Mouse (Mus musculus): ENCODE measurements around the gene Mier2. TPM values are rescaled to one million over a fixed set of nuclear protein-coding genes. Genes with fewer than 3 reads are reported as not detected.

Mier2 gene
- polyA plus RNA-seq, 1 experiment, result 215 TPM

GRCm38 (mm10) chr10:79550366-79550765 lies 4.6 kb downstream of the Mier2 start:
- no peak for TF ChIP-seq CTCF (IDR thresholded peaks at IDR 0.05; ENCODE audit: borderline replicate concordance, control insufficient read depth, extremely low read depth, insufficient read depth, low read length, poor library complexity)
- TF ChIP-seq POLR2A (IDR thresholded peaks at IDR 0.05; ENCODE audit: control insufficient read depth, extremely low read depth, insufficient read depth, low read length, poor library complexity), result no peak
- H3K4me1 ChIP-seq (replicated peaks; ENCODE audit: control insufficient read depth, insufficient read depth, low read length), result peaks cover 22% of the 10 kb centered on the region
- no peak for DNase-seq
- no peaks in the 10 kb centered on the region for H3K27me3 ChIP-seq (ENCODE audit: control insufficient read depth, insufficient read depth, low read length)
- WGBS, result 88% methylated on average over 9 of the region's 9 CpGs
- H3K36me3 ChIP-seq (ENCODE audit: control insufficient read depth, insufficient read depth, low read length), result peaks cover 6% of the 10 kb centered on the region; the same call in 1 of the 2 replicates
- H3K27ac ChIP-seq (ENCODE audit: control insufficient read depth, insufficient read depth, low read length), result no peak overlapping the region
- no peak overlapping the region for H3K4me3 ChIP-seq (ENCODE audit: control insufficient read depth, insufficient read depth, low read length)

- H3K36me3 ChIP-seq (ENCODE audit: control insufficient read depth, insufficient read depth, low read length), result peaks cover 14% of the 10 kb centered on the region; the same call in 1 of the 2 replicates
- WGBS, result 97% methylated on average over 18 of the region's 18 CpGs
- H3K4me1 ChIP-seq (replicated peaks; ENCODE audit: control insufficient read depth, insufficient read depth, low read length), result peaks cover 16% of the 10 kb centered on the region
- H3K4me3 ChIP-seq (ENCODE audit: control insufficient read depth, insufficient read depth, low read length), result no peak overlapping the region
- DNase-seq, result no peak
- no peaks in the 10 kb centered on the region for H3K27me3 ChIP-seq (ENCODE audit: control insufficient read depth, insufficient read depth, low read length)
- no peak overlapping the region for H3K27ac ChIP-seq (ENCODE audit: control insufficient read depth, insufficient read depth, low read length)
- no peak for TF ChIP-seq CTCF (IDR thresholded peaks at IDR 0.05; ENCODE audit: borderline replicate concordance, control insufficient read depth, extremely low read depth, insufficient read depth, low read length, poor library complexity)
- TF ChIP-seq POLR2A (IDR thresholded peaks at IDR 0.05; ENCODE audit: control insufficient read depth, extremely low read depth, insufficient read depth, low read length, poor library complexity), result no peak
These were observed 5.9 kb downstream of the Mier2 start for GRCm38 (mm10) chr10:79548971-79549723.

- Histone ChIP-seq H3K27me3 (ENCODE audit: control insufficient read depth, insufficient read depth, low read length) (no peaks in the 10 kb centered on the region), H3K4me3 (ENCODE audit: control insufficient read depth, insufficient read depth, low read length) (no peak overlapping the region), H3K4me1 (replicated peaks; ENCODE audit: control insufficient read depth, insufficient read depth, low read length) (peaks cover 10% of the 10 kb centered on the region), H3K27ac (ENCODE audit: control insufficient read depth, insufficient read depth, low read length) (no peak overlapping the region), H3K36me3 (ENCODE audit: control insufficient read depth, insufficient read depth, low read length) (peaks cover 14% of the 10 kb centered on the region; the same call in 1 of the 2 replicates)
- TF ChIP-seq CTCF (IDR thresholded peaks at IDR 0.05; ENCODE audit: borderline replicate concordance, control insufficient read depth, extremely low read depth, insufficient read depth, low read length, poor library complexity), result no peak
- TF ChIP-seq POLR2A (IDR thresholded peaks at IDR 0.05; ENCODE audit: control insufficient read depth, extremely low read depth, insufficient read depth, low read length, poor library complexity), result no peak
- WGBS, result 97% methylated on average over 5 of the region's 5 CpGs
- no peak for DNase-seq
These were observed 6.5 kb downstream of the Mier2 start for GRCm38 (mm10) chr10:79548546-79548945.

DNA sequence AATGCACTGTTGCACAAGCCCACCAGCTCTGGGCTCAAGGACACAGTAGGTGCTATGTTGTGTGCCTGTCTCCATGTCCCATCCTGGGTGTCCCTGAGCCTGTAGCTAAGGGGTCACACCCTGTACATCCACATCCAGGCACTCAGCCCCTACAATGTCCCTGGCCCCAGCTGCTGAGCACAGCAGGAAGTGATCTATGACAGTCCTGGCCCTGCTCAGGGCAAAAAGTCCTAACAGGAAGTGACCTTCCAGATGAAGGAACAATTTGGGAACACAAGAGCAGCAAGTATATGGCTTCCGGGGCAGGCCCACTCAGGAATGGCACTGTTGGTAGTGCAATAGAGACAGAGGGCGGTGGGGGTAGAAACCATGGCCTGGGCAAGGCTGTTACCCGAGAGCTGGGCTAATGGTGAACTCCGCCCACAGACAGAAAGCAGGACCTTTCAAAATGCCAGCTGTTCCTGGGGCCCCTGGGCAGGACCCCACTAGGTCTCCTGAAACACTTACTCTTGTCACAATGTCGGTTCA lies 7.8 kb downstream of the Mier2 start:
- 93% methylated on average over 5 of the region's 5 CpGs for WGBS
- no peak overlapping the region for H3K4me3 ChIP-seq (ENCODE audit: control insufficient read depth, insufficient read depth, low read length)

GRCm38 (mm10) chr10:79546483-79546882 lies 8.5 kb downstream of the Mier2 start:
- no peak for TF ChIP-seq POLR2A (IDR thresholded peaks at IDR 0.05; ENCODE audit: control insufficient read depth, extremely low read depth, insufficient read depth, low read length, poor library complexity)
- no peak for TF ChIP-seq CTCF (IDR thresholded peaks at IDR 0.05; ENCODE audit: borderline replicate concordance, control insufficient read depth, extremely low read depth, insufficient read depth, low read length, poor library complexity)
- Histone ChIP-seq H3K36me3 (ENCODE audit: control insufficient read depth, insufficient read depth, low read length) (peaks cover 14% of the 10 kb centered on the region), H3K27me3 (ENCODE audit: control insufficient read depth, insufficient read depth, low read length) (no peaks in the 10 kb centered on the region), H3K4me3 (ENCODE audit: control insufficient read depth, insufficient read depth, low read length) (no peak overlapping the region), H3K4me1 (replicated peaks; ENCODE audit: control insufficient read depth, insufficient read depth, low read length) (no peaks in the 10 kb centered on the region), H3K27ac (ENCODE audit: control insufficient read depth, insufficient read depth, low read length) (no peak overlapping the region)
- WGBS, result 96% methylated on average over 11 of the region's 11 CpGs
- no peak for DNase-seq

More for the DNA sequence above, 7.8 kb downstream of the Mier2 start:
- Histone ChIP-seq H3K4me1 (replicated peaks; ENCODE audit: control insufficient read depth, insufficient read depth, low read length) (peaks cover under 1% of the 10 kb centered on the region; the same call in 1 of the 2 replicates), H3K27ac (ENCODE audit: control insufficient read depth, insufficient read depth, low read length) (no peak overlapping the region), H3K27me3 (ENCODE audit: control insufficient read depth, insufficient read depth, low read length) (no peaks in the 10 kb centered on the region), H3K36me3 (ENCODE audit: control insufficient read depth, insufficient read depth, low read length) (peaks cover 14% of the 10 kb centered on the region; the same call in 1 of the 2 replicates)
- TF ChIP-seq POLR2A (IDR thresholded peaks at IDR 0.05; ENCODE audit: control insufficient read depth, extremely low read depth, insufficient read depth, low read length, poor library complexity) (no peak), CTCF (IDR thresholded peaks at IDR 0.05; ENCODE audit: borderline replicate concordance, control insufficient read depth, extremely low read depth, insufficient read depth, low read length, poor library complexity) (no peak)
- DNase-seq, result no peak

- WGBS, result 98% methylated on average over 12 of the region's 12 CpGs
- H3K36me3 ChIP-seq (ENCODE audit: control insufficient read depth, insufficient read depth, low read length), result peaks cover 14% of the 10 kb centered on the region
- H3K4me3 ChIP-seq (ENCODE audit: control insufficient read depth, insufficient read depth, low read length), result no peak overlapping the region
- TF ChIP-seq CTCF (IDR thresholded peaks at IDR 0.05; ENCODE audit: borderline replicate concordance, control insufficient read depth, extremely low read depth, insufficient read depth, low read length, poor library complexity) (no peak), POLR2A (IDR thresholded peaks at IDR 0.05; ENCODE audit: control insufficient read depth, extremely low read depth, insufficient read depth, low read length, poor library complexity) (no peak)
- no peaks in the 10 kb centered on the region for H3K4me1 ChIP-seq (replicated peaks; ENCODE audit: control insufficient read depth, insufficient read depth, low read length)
- H3K27me3 ChIP-seq (ENCODE audit: control insufficient read depth, insufficient read depth, low read length), result no peaks in the 10 kb centered on the region
- no peak overlapping the region for H3K27ac ChIP-seq (ENCODE audit: control insufficient read depth, insufficient read depth, low read length)
- DNase-seq, result no peak
These were observed 9.1 kb downstream of the Mier2 start for GRCm38 (mm10) chr10:79545891-79546290.

Data from thymus, adult 2 months (tissue).